Mouse (Mus musculus) liver, embryonic 13.5 days (tissue): Measurements from ENCODE around the gene Aldh4a1. TPM values are rescaled to one million over a fixed set of nuclear protein-coding genes. Genes with fewer than 3 reads are reported as not detected.

Experiments
- ATAC-seq: fragments of 200-750 bp; cut with Nextera tagmentation; 2 replicates; pipeline ENCODE4 v1.8.0; 2017; ENCODE audit warnings: low read depth, mild to moderate bottlenecking, moderate number of reproducible peaks, moderate library complexity
- DNase-seq: peaks from one replicate; pipeline ENCODE4 v3.0.0; 2022
- H3K27ac ChIP-seq: fragments of 300-500 bp; sonication (generic); 2 replicates; pipeline ENCODE4 v1.5.1; 2015; ENCODE audit warnings: moderate library complexity, mild to moderate bottlenecking, inconsistent platforms
- H3K27me3 ChIP-seq: fragments of 300-500 bp; sonication (generic); 2 replicates; pipeline ENCODE4 v1.6.1; 2015; ENCODE audit warnings: mild to moderate bottlenecking, inconsistent platforms
- H3K36me3 ChIP-seq: fragments of 300-500 bp; sonication (generic); 2 replicates; pipeline ENCODE4 v1.6.1; 2015; ENCODE audit warnings: mild to moderate bottlenecking, inconsistent platforms
- H3K4me1 ChIP-seq: fragments of 300-500 bp; sonication (generic); replicated peaks from 2 replicates; pipeline ENCODE4 v1.6.1; 2015; ENCODE audit warnings: inconsistent platforms
- H3K4me2 ChIP-seq: fragments of 300-500 bp; sonication (generic); 2 replicates; pipeline ENCODE4 v1.6.1; 2015; ENCODE audit warnings: inconsistent platforms, mild to moderate bottlenecking, moderate library complexity
- H3K4me3 ChIP-seq: fragments of 300-500 bp; sonication (generic); replicated peaks from 2 replicates; pipeline ENCODE4 v1.5.1; 2015; ENCODE audit warnings: mild to moderate bottlenecking, inconsistent platforms
- H3K9ac ChIP-seq: fragments of 300-500 bp; sonication (generic); 2 replicates; pipeline ENCODE4 v1.6.1; 2015; ENCODE audit warnings: mild to moderate bottlenecking, inconsistent platforms
- H3K9me3 ChIP-seq: fragments of 300-500 bp; sonication (generic); replicated peaks from 2 replicates; pipeline ENCODE4 v1.6.1; 2016; ENCODE audit warnings: inconsistent platforms
- WGBS: fragments of 180-500 bp; shearing (Covaris S2); methylation state at CpG from one replicate; pipeline ENCODE4 v1.1.7; 2015; ENCODE audit not compliant: insufficient replicate concordance; 5-methylcytosine and 5-hydroxymethylcytosine counted together
- polyA plus RNA-seq: library from polyadenylated mRNA; unstranded; fragments of >200 nt; fragmentation: Nextera tagmentation; extraction: Ambion mirVana; gene quantifications from 2 replicates; pipeline ENCODE4 v1.2.1, GENCODE M21; 2015

The Aldh4a1 gene
- polyA plus RNA-seq, 1 experiment from 2014 or later, result 50.2 TPM

DNA sequence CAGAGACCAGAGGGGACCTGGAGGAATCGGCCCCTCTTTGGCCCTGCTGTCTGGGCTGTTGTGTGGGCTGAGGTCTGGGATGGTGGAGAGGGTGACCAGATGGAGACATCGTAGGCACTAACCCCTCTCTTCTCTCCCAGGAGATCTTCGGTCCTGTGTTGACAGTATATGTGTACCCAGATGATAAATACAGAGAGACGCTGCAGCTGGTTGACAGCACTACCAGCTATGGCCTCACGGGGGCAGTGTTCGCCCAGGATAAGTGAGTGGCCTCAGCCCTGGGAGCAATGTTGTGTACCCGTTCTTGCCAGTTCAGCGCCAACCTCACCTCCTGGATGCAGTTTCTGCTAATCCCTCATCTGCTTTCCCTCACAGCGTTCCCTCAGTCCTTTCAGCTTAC is 21.3 kb downstream of the Aldh4a1 start:
- 15% methylated on average over 9 of the region's 9 CpGs for WGBS

DNA sequence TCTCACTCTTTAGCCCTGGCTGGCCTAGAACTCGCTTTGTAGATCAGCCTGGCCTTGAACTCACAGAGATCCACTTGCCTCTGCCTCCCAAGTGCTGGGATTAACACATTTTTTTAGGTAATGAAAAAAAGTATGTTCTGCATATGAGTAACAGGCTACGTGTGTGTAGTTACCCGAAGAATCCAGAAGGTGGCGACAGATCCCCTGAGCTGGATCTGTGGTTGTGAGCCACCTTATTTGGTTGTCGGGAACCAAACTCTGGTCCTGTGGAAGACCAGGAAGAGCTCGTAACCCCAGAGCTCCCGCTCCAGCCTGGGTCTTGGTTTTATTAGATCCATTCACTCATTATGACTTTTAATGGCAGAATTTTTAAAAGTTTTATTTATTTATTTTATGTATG is 24.2 kb downstream of the Aldh4a1 start:
- ATAC-seq (no peak), DNase-seq (no peak)
- WGBS, result 73% methylated on average over 7 of the region's 7 CpGs

More for the DNA sequence above, 21.3 kb downstream of the Aldh4a1 start:
- ATAC-seq, result no peak
- Histone ChIP-seq H3K9me3 (no peaks in the 10 kb centered on the region), H3K36me3 (peaks cover 41% of the 10 kb centered on the region), H3K9ac (no peak overlapping the region), H3K27ac (no peak overlapping the region), H3K4me1 (peaks cover 32% of the 10 kb centered on the region), H3K27me3 (peaks cover 22% of the 10 kb centered on the region), H3K4me3 (no peak overlapping the region), H3K4me2 (no peak overlapping the region)
- peak; percentile 53 for DNase-seq

DNA sequence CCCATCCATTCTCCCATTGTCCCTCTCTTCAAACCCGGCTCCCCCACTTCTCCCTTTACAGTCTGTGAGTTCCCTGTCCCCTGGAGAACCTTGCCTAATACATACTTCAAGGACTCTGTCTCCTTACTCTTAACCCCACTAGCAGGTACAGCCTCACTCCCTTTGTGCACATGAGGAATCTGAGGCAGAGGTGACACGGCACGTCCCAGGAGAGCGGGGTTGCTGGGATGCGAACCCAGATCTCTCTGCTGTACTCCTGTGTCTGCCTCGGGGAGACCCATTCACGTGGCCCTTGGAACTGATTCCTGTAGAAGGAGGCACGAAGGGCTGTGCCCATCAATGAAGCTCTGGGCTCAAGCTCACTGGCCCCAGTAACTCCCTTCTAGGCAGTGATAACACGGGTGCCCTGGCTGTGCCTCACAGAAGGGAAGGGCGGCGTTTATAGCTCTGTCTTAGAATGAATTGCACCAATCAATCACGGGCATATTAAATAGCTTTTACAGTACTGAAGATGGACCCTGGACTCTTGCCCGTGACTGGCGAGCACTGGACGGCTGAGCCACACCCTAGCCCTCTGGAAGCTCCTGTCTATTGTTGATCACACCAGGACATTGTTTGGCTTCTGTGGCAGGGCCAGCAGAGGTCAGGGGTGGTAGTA is 27.5 kb downstream of the Aldh4a1 start:
- Histone ChIP-seq H3K4me1 (no peaks in the 10 kb centered on the region), H3K4me3 (no peak overlapping the region), H3K27ac (no peak overlapping the region), H3K36me3 (peaks cover 23% of the 10 kb centered on the region), H3K9me3 (no peaks in the 10 kb centered on the region), H3K4me2 (no peak overlapping the region), H3K9ac (no peak overlapping the region), H3K27me3 (no peaks in the 10 kb centered on the region)
- ATAC-seq (no peak), DNase-seq (no peak)
- WGBS, result 62% methylated on average over 15 of the region's 15 CpGs

More for the DNA sequence above, 24.2 kb downstream of the Aldh4a1 start:
- Histone ChIP-seq H3K9me3 (no peaks in the 10 kb centered on the region), H3K9ac (no peak overlapping the region), H3K4me3 (no peak overlapping the region), H3K27ac (no peak overlapping the region), H3K4me2 (no peak overlapping the region), H3K4me1 (peaks cover 3% of the 10 kb centered on the region), H3K27me3 (peaks cover 11% of the 10 kb centered on the region), H3K36me3 (peaks cover 41% of the 10 kb centered on the region)

DNA sequence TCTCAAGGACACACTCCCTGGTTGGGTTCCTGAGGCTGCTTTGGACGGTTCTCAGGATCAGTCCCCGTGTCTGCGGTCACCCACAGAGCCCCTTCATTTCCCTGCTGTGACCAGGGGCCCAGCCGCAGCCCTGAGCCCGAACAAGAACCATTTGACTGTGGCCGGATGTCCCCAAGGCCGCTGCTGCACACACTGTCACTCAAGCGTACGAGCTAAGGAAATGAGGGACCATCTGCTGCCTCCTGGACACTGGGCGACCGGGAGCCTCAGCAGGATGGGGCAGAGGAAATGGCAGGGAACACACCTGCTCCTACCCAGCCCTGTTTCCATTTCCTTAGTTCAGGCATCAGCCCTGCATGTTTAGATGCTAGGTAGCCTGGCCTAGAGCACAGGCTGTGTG is 28.2 kb downstream of the Aldh4a1 start:
- Histone ChIP-seq H3K4me2 (no peak overlapping the region), H3K27me3 (no peaks in the 10 kb centered on the region), H3K27ac (no peak overlapping the region), H3K9me3 (no peaks in the 10 kb centered on the region), H3K4me1 (no peaks in the 10 kb centered on the region), H3K9ac (no peak overlapping the region), H3K4me3 (no peak overlapping the region), H3K36me3 (peaks cover 17% of the 10 kb centered on the region)
- DNase-seq, result no peak
- no peak for ATAC-seq
- WGBS, result 41% methylated on average over 11 of the region's 11 CpGs

DNA sequence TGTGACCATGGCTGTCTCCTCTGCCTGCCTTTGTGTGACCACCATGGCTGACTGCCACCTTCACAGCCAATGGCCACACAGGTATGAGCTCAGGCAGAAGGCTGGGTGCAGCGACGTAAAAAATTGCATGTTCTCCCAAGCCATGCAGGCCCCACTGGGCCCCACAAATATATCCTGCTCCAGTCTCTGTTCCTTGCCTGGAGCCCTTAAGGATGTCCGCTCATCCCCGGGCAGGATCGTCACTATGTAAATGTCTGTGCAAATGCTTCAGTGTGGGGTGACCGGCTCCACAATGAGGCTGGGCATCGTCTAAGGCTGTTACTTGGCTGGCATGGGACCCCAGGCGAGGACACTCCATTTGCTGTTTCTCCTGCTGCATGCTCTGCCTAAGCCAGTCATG is 30.6 kb downstream of the Aldh4a1 start, which contains the start of gene Tas1r2:
Tas1r2 (plus strand) TSS at position 301 of the 400 bp plus-strand sequence.
- Histone ChIP-seq H3K9me3 (no peaks in the 10 kb centered on the region), H3K4me1 (no peaks in the 10 kb centered on the region), H3K36me3 (peaks cover 3% of the 10 kb centered on the region), H3K4me2 (no peak within 1 kb of the TSS), H3K9ac (no peak within 1 kb of the TSS), H3K4me3 (no peak within 1 kb of the TSS), H3K27me3 (no peaks in the 10 kb centered on the region), H3K27ac (no peak within 1 kb of the TSS)
- DNase-seq (no peak), ATAC-seq (no peak)
- 65% methylated on average over 8 of the region's 8 CpGs for WGBS

DNA sequence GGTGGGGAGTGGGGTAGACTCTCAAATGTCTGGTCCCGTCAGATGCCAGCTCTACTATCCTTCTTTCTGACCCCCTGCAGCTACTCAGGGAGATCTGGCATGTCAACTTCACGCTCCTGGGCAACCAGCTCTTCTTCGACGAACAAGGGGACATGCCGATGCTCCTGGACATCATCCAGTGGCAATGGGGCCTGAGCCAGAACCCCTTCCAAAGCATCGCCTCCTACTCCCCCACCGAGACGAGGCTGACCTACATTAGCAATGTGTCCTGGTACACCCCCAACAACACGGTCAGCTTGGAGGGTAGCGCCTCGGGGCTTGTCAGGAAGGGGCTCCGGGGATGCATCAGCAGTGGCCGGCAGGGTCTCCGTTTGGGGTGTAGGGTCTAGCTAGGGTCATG is 39.2 kb downstream of the Aldh4a1 start:
- no peak overlapping the region for H3K9ac ChIP-seq
- H3K4me1 ChIP-seq, result no peaks in the 10 kb centered on the region
- H3K9me3 ChIP-seq, result no peaks in the 10 kb centered on the region
- DNase-seq (no peak), ATAC-seq (no peak)
- H3K27me3 ChIP-seq, result no peaks in the 10 kb centered on the region
- H3K36me3 ChIP-seq, result no peaks in the 10 kb centered on the region
- no peak overlapping the region for H3K4me2 ChIP-seq
- H3K27ac ChIP-seq, result no peak overlapping the region
- H3K4me3 ChIP-seq, result no peak overlapping the region
- WGBS, result 76% methylated on average over 14 of the region's 14 CpGs

DNA sequence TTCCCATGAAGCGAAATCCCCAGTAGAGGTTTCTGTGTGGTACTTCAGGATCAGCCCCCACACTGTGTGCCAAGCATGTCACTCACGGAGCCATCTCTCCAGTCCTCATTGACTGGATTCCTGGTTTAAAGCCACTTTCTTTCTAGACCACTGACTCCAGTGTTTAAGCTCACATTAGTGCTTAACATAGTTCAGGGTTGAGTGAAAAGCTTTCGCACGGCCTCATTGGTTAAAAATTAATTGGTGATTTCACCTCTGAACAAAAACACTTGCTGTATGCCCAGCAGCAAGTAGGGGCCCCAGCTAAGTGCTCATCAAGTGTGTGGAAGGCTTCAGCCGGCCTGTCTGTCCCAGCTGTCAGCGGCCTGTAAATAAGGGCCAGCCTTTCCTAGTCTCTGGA is 45.0 kb downstream of the Aldh4a1 start:
- Histone ChIP-seq H3K9me3 (no peaks in the 10 kb centered on the region), H3K27me3 (no peaks in the 10 kb centered on the region), H3K4me3 (no peak overlapping the region), H3K4me2 (no peak overlapping the region), H3K27ac (no peak overlapping the region), H3K36me3 (no peaks in the 10 kb centered on the region), H3K9ac (no peak overlapping the region), H3K4me1 (no peaks in the 10 kb centered on the region)
- WGBS, result 63% methylated on average over 6 of the region's 6 CpGs
- ATAC-seq (no peak), DNase-seq (no peak)

DNA sequence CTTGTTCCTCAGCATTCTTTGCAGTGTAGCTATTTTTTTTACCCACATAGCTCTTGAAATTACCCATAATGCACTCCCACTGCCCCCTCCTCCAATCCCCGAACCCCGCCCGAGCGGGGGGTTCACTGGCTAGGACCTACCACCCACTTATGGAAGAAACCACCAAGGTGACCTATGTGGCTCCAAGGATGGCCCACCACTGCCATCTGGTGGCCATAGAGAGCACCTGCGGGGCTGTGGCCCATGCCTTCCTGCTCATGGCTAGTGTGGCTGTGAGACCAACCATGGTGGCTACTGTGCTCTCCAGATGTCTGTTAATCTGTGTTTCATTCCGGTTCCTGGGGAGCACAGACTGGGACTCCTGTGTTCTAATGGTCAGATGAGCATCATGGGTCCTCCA is 47.2 kb downstream of the Aldh4a1 start:
- WGBS, result 1% methylated on average over 6 of the region's 6 CpGs
- no peaks in the 10 kb centered on the region for H3K4me1 ChIP-seq
- H3K27ac ChIP-seq, result no peak overlapping the region
- peak; percentile 47; the same call in 1 of the 2 replicates for ATAC-seq
- H3K36me3 ChIP-seq, result no peaks in the 10 kb centered on the region
- peak; percentile 18 for DNase-seq
- no peaks in the 10 kb centered on the region for H3K9me3 ChIP-seq
- no peaks in the 10 kb centered on the region for H3K27me3 ChIP-seq
- no peak overlapping the region for H3K9ac ChIP-seq
- H3K4me3 ChIP-seq, result no peak overlapping the region
- no peak overlapping the region for H3K4me2 ChIP-seq

DNA sequence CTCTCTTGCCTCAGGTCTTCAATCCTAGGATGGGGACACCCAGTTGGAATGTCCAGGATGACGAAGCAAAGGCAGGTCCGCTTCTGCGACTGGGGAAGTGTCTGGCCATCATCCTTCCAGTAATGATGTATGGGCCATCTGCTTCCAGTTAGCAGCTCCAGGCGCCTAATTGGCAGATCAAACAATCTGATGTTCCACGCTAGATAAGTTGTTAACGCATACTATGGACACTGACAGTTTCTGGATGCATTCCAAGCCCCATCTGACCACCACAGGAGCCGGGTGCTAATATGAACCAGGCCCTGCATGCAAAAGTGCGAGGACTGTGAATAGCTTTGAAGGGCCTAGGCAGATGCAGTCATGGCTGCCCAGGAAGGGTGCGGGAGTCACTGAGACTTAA is 53.0 kb downstream of the Aldh4a1 start:
- Histone ChIP-seq H3K4me2 (no peak overlapping the region), H3K4me3 (no peak overlapping the region), H3K27me3 (no peaks in the 10 kb centered on the region), H3K9me3 (no peaks in the 10 kb centered on the region), H3K27ac (no peak overlapping the region), H3K36me3 (no peaks in the 10 kb centered on the region), H3K4me1 (no peaks in the 10 kb centered on the region), H3K9ac (no peak overlapping the region)
- DNase-seq, result no peak
- ATAC-seq, result no peak
- WGBS, result 46% methylated on average over 9 of the region's 9 CpGs

DNA sequence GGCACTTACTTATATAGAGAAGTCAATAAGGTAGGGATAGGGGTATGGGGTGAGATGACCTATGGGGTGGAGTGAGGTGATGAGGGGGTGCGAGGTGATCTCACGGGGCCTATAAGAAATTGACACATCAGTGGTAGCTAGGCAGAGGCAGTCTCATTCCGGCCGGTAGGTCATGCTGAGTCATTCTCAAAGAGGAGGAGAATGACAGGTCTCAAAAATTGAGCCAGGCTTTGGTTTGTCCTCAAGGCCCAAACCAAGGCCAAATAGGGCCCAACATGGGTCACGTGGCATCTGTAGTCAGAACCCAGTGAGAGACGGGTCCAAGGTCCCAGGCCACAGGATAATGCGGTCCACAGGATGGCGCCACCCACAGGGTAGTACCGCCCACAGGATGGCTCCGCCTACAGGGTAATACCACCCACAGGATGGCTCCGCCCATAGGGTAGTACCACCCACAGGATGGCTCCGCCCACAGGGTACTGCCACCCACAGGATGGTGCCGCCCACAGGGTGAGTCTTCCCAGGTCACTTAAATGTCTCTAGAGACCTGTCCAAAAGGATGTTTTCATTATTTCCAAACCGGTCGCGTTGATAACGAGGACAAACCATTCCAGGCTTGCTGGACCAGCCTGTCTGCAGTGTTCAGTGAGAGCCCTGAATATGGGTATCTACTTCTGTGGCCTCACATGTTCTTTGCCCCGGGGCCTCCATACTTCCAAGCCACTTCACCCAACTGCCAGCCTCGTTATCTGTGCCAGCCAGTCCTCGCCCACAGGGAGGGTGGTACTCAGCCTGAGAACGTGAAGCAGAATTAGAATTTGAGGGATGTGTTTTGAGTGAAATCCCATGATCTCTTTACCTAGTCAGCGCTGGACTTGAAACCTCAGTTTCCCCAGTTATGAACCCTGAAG is 61.3 kb downstream of the Aldh4a1 start:
- H3K4me1 ChIP-seq, result no peaks in the 10 kb centered on the region
- H3K4me2 ChIP-seq, result no peak overlapping the region
- H3K9ac ChIP-seq, result no peak overlapping the region
- 0 out of 2 replicates have a peak, but pooled peaks cover 10% of the 10 kb centered on the region for H3K9me3 ChIP-seq
- ATAC-seq, result no peak
- H3K36me3 ChIP-seq, result no peaks in the 10 kb centered on the region
- no peak overlapping the region for H3K27ac ChIP-seq
- DNase-seq, result no peak
- 62% methylated on average over 22 of the region's 22 CpGs for WGBS
- H3K4me3 ChIP-seq, result no peak overlapping the region
- H3K27me3 ChIP-seq, result no peaks in the 10 kb centered on the region; the same call in 1 of the 2 replicates

DNA sequence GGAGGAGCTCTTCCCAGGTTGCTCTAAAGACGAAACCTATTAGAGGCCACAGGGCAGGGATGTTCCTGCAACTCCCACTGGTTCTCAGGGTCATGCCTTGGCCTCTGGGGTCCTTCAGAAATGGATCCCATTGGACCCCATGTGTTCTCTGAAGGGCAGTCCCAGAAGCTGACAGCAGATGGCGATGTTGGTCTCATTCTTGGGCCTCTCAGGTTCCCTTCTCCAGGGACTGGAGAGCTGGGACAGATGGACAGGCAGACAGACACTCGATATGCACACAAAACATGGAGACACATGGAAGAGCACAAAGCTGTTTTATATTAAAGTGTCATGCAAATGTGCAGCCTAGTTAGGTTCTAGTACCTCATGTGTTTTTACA is 62.0 kb downstream of the Aldh4a1 start:
- no peak for DNase-seq
- Histone ChIP-seq H3K9ac (no peak overlapping the region), H3K9me3 (0 out of 2 replicates have a peak, but pooled peaks cover 10% of the 10 kb centered on the region), H3K4me2 (no peak overlapping the region), H3K4me1 (no peaks in the 10 kb centered on the region), H3K4me3 (no peak overlapping the region), H3K36me3 (no peaks in the 10 kb centered on the region), H3K27ac (no peak overlapping the region), H3K27me3 (no peaks in the 10 kb centered on the region; the same call in 1 of the 2 replicates)
- ATAC-seq, result no peak
- 12% methylated on average over 3 of the region's 3 CpGs for WGBS
